Mouse (Mus musculus) cerebellum, adult 2 months (tissue): ENCODE measurements around the gene Psmd1. TPM values are rescaled to one million over a fixed set of nuclear protein-coding genes. Genes with fewer than 3 reads are reported as not detected.

ENCODE experiments used
- DNase-seq, 2 experiments: peaks; one replicate each; pipeline ENCODE4 v3.0.0; 2021
- H3K27ac ChIP-seq: fragments of 200-500 bp; 2 replicates; pipeline ENCODE4 v1.5.1; 2012; ENCODE audit warnings: low read length, control low read depth, inconsistent platforms; ENCODE audit not compliant: insufficient read depth
- H3K27me3 ChIP-seq: fragments of 200-500 bp; 2 replicates; pipeline ENCODE4 v1.6.1; 2012; ENCODE audit warnings: inconsistent platforms, mild to moderate bottlenecking, low read length, moderate library complexity; ENCODE audit not compliant: control insufficient read depth, insufficient read depth
- H3K4me1 ChIP-seq: fragments of 200-500 bp; 2 replicates; pipeline ENCODE4 v1.6.1; 2011; ENCODE audit warnings: low read length; ENCODE audit not compliant: control insufficient read depth, insufficient read depth
- H3K4me3 ChIP-seq: fragments of 200-500 bp; replicated peaks from 2 replicates; pipeline ENCODE3; 2011; ENCODE audit warnings: mild to moderate bottlenecking, low read depth, low read length, control low read depth; ENCODE audit not compliant: insufficient read depth
- CTCF ChIP-seq: fragments of 200-500 bp; IDR thresholded peaks from 2 replicates; pipeline ENCODE4 v1.5.1; 2011; ENCODE audit warnings: low read depth, mild to moderate bottlenecking, control low read depth, low read length, moderate library complexity, borderline replicate concordance; ENCODE audit not compliant: insufficient read depth
- POLR2A ChIP-seq: fragments of 200-500 bp; IDR thresholded peaks from 2 replicates; pipeline ENCODE4 v1.6.1; 2011; ENCODE audit warnings: low read length, control low read depth, borderline replicate concordance; ENCODE audit not compliant: insufficient read depth
- WGBS: fragments of 180-500 bp; shearing (Covaris S2); methylation state at CpG from one replicate; pipeline ENCODE4 v1.1.7; 2018; 5-methylcytosine and 5-hydroxymethylcytosine counted together
- polyA plus RNA-seq: library from polyadenylated mRNA; depleted of rRNA; stranded (reverse); fragments of >200 nt; gene quantifications from 2 replicates; pipeline ENCODE4 v1.2.3, GENCODE M21; 2012; rRNA removed

Psmd1 gene
- polyA plus RNA-seq, 1 experiment, result 84.2 TPM

DNA sequence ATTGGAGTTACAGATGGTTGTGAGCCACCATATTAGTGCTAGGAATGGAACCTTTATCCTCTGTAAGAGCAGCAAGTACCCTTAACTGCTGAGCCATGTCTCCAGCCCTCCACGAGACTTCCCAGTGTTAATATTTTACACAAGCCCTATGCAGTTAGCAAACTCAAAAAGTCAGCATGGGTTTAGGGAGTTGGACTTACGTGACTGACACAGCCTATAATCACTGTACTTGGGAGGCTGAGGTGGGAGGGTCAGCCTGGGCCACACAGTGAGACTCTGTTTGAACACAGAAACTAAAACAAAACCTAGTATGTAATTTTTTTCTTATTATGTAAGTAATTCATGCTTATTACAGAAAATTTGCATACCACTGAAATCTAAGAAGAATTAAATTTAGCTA is 124.1 kb downstream of the Psmd1 start:
- H3K27ac ChIP-seq, result no peak overlapping the region
- TF ChIP-seq CTCF (no peak), POLR2A (no peak)
- WGBS, result 95% methylated on average over 2 of the region's 2 CpGs
- no peak overlapping the region for H3K4me3 ChIP-seq
- DNase-seq, result no peak
- no peaks in the 10 kb centered on the region for H3K27me3 ChIP-seq
- H3K4me1 ChIP-seq, result peaks cover 4% of the 10 kb centered on the region

Other genes starting within 250 kb of the Psmd1 start
- gene Itm2c, start 170.1 kb upstream of the Psmd1 start, polyA plus RNA-seq, result 533 and 557 TPM in 2 replicates
- 4.3 and 5.3 TPM in 2 replicates for gene 4933407L21Rik, start 135.9 kb upstream of the Psmd1 start, polyA plus RNA-seq
- gene Gpr55, start 103.4 kb upstream of the Psmd1 start, polyA plus RNA-seq, result 0.03 TPM in 2 replicates
- 0.95 and 1.0 TPM in 2 replicates for gene Spata3, start 47.6 kb upstream of the Psmd1 start, polyA plus RNA-seq
- gene 2810459M11Rik, start 18.5 kb upstream of the Psmd1 start, polyA plus RNA-seq, result 6.0 and 6.9 TPM in 2 replicates
- not detected in 2 replicates for gene Htr2b, start 47.6 kb downstream of the Psmd1 start, polyA plus RNA-seq
- 0.95 and 1.8 TPM in 2 replicates for gene Gm21972, start 69.2 kb downstream of the Psmd1 start, polyA plus RNA-seq
- gene Armc9, start 90.4 kb downstream of the Psmd1 start, polyA plus RNA-seq, result 24.4 and 24.9 TPM in 2 replicates
- gene B3gnt7, start 238.4 kb downstream of the Psmd1 start, polyA plus RNA-seq, result 1.0 and 1.3 TPM in 2 replicates